Mouse (Mus musculus): ENCODE results near the gene Klhl29.

DNA sequence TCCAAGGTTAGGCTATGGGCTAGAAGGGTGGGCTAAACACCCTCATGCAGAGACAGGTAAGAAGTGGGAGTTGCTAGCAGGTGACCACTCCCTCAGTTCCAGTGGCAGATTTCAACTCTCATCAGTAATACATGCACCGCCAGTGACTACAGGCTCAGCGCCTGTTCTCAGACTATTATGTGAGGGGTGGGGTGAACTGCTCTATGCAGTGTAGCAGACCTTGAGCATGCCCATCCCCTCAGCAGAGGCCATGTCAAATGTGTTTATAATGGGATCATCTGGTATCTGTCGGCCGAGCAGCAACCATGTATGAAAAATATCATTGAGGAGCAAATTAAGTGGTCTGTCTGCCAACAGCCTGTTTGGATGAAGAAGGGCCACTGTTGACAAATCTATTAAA is 72.4 kb downstream of the Klhl29 start:
- no peak for TF ChIP-seq POLR2A (IDR thresholded peaks at IDR 0.05; ENCODE audit: control insufficient read depth in 1 of 2, insufficient read depth in 1 of 2, low read depth in 1 of 2, low read length in 2 of 2, poor library complexity in 1 of 2)
- no peak for TF ChIP-seq TBP (IDR thresholded peaks at IDR 0.05; ENCODE audit: low read depth, low read length)
- no peak for TF ChIP-seq MAX (IDR thresholded peaks at IDR 0.05; ENCODE audit: low read length)
- TF ChIP-seq BHLHE40 (IDR thresholded peaks at IDR 0.05; ENCODE audit: borderline replicate concordance, low read depth, low read length): no peak
